Mouse (Mus musculus) limb, embryonic 13.5 days (tissue): ENCODE measurements around the gene Sccpdh. TPM values are rescaled to one million over a fixed set of nuclear protein-coding genes. Genes with fewer than 3 reads are reported as not detected.

Experiments
- ATAC-seq: fragments of 200-750 bp; cut with Nextera tagmentation; 2 replicates; pipeline ENCODE4 v1.8.0; 2017; ENCODE audit warnings: low read depth, moderate number of reproducible peaks, moderate TSS enrichment; ENCODE audit not compliant: low FRiP score
- H3K27ac ChIP-seq: fragments of 300-500 bp; sonication (generic); 2 replicates; pipeline ENCODE4 v1.5.1; 2015; ENCODE audit warnings: inconsistent platforms, mild to moderate bottlenecking, moderate library complexity
- H3K27me3 ChIP-seq: fragments of 300-500 bp; sonication (generic); 2 replicates; pipeline ENCODE4 v1.6.1; 2015; ENCODE audit warnings: mild to moderate bottlenecking, inconsistent platforms
- H3K36me3 ChIP-seq: fragments of 300-500 bp; sonication (generic); 2 replicates; pipeline ENCODE4 v1.6.1; 2015; ENCODE audit warnings: inconsistent platforms, mild to moderate bottlenecking, moderate library complexity
- H3K4me1 ChIP-seq: fragments of 300-500 bp; sonication (generic); 2 replicates; pipeline ENCODE4 v1.6.1; 2015; ENCODE audit warnings: inconsistent platforms
- H3K4me2 ChIP-seq: fragments of 300-500 bp; sonication (generic); replicated peaks from 2 replicates; pipeline ENCODE4 v1.6.1; 2015; ENCODE audit warnings: inconsistent platforms, mild to moderate bottlenecking, moderate library complexity
- H3K4me3 ChIP-seq: fragments of 300-500 bp; sonication (generic); 2 replicates; pipeline ENCODE4 v1.5.1; 2015; ENCODE audit warnings: moderate library complexity, mild to moderate bottlenecking, inconsistent platforms
- H3K9ac ChIP-seq: fragments of 300-500 bp; sonication (generic); 2 replicates; pipeline ENCODE4 v1.6.1; 2015; ENCODE audit warnings: mild to moderate bottlenecking, inconsistent platforms
- H3K9me3 ChIP-seq: fragments of 300-500 bp; sonication (generic); 2 replicates; pipeline ENCODE4 v1.6.1; 2016; ENCODE audit warnings: inconsistent platforms
- WGBS: fragments of 180-500 bp; shearing (Covaris S2); methylation state at CpG from one replicate; pipeline ENCODE4 v1.1.7; 2015; 5-methylcytosine and 5-hydroxymethylcytosine counted together
- polyA plus RNA-seq: library from polyadenylated mRNA; unstranded; fragments of >200 nt; fragmentation: Nextera tagmentation; extraction: Ambion mirVana; gene quantifications from 2 replicates; pipeline ENCODE4 v1.2.1, GENCODE M21; 2015

Gene Sccpdh
- 86.9 and 88.0 TPM in 2 replicates for polyA plus RNA-seq

DNA sequence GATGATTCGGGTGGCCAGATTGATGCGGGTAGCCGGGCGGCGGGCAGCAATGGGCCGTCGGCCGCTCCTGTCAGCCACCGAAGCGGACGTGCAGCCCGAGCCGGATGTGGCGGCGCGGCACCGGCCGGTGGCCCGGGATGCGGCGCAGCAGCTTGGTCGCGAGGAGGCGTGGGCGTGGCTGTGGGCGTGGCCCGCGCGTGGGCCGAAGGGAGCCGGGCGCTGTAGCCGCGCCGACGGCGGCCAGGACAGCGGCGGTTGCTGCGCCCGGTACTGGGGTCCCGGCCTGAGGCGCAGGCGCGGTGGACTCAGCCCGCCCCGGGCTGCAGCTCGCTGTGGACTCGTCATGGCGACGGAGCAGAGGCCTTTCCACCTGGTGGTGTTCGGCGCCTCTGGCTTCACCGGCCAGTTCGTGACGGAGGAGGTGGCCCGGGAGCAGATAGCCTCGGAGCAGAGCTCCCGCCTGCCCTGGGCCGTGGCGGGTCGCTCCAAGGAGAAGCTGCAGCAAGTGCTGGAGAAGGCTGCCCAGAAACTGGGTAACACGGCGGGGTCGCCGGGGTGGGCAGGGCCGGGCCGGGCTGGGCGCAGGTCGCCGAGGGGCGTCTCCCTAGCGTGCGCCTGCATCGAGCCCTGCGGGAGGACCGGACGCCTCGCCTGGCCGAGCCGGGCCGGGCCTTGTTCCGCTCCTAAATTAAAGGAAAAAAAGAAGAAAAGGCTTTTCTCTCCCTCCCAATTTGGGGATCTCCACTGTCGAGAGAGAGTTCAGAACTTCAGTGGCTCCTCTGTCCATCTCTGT lies at the start of gene Sccpdh:
Sccpdh (plus strand) TSS at position 198 of the 793 bp plus-strand sequence.
- no peaks in the 10 kb centered on the region for H3K9me3 ChIP-seq
- H3K36me3 ChIP-seq = peaks cover 22% of the 10 kb centered on the region
- H3K4me1 ChIP-seq = peaks cover 13% of the 10 kb centered on the region
- no peaks in the 10 kb centered on the region for H3K27me3 ChIP-seq
- H3K4me2 ChIP-seq = peak within 1 kb of the TSS; percentile 78
- H3K4me3 ChIP-seq = peak within 1 kb of the TSS; percentile 85
- H3K9ac ChIP-seq = peak within 1 kb of the TSS; percentile 90
- WGBS = under 1% methylated on average over 80 of the region's 84 CpGs
- peak; percentile 98 for ATAC-seq
- H3K27ac ChIP-seq = peak within 1 kb of the TSS; percentile 81

- no peak overlapping the region for H3K4me2 ChIP-seq
- H3K27ac ChIP-seq = no peak overlapping the region
- no peaks in the 10 kb centered on the region for H3K9me3 ChIP-seq
- H3K36me3 ChIP-seq = peaks cover 41% of the 10 kb centered on the region
- 93% methylated on average over 12 of the region's 12 CpGs for WGBS
- H3K4me1 ChIP-seq = no peaks in the 10 kb centered on the region
- no peak for ATAC-seq
- no peak overlapping the region for H3K9ac ChIP-seq
- H3K4me3 ChIP-seq = no peak overlapping the region
- no peaks in the 10 kb centered on the region for H3K27me3 ChIP-seq
These were observed 45.3 kb upstream of the Sccpdh start for GRCm38 (mm10) chr1:179622665-179623064.

GRCm38 (mm10) chr1:179623657-179624056 lies 44.4 kb upstream of the Sccpdh start:
- no peak for ATAC-seq
- H3K27ac ChIP-seq = no peak overlapping the region
- H3K27me3 ChIP-seq = no peaks in the 10 kb centered on the region
- H3K4me3 ChIP-seq = no peak overlapping the region
- no peak overlapping the region for H3K4me2 ChIP-seq
- no peaks in the 10 kb centered on the region for H3K9me3 ChIP-seq
- peaks cover 7% of the 10 kb centered on the region for H3K4me1 ChIP-seq
- H3K9ac ChIP-seq = no peak overlapping the region
- peaks cover 41% of the 10 kb centered on the region for H3K36me3 ChIP-seq
- WGBS = 56% methylated on average over 4 of the region's 4 CpGs

GRCm38 (mm10) chr1:179624354-179624753 lies 43.7 kb upstream of the Sccpdh start:
- no peak for ATAC-seq
- 63% methylated on average over 4 of the region's 4 CpGs for WGBS
- H3K27ac ChIP-seq = no peak overlapping the region
- H3K4me1 ChIP-seq = peaks cover 9% of the 10 kb centered on the region
- no peaks in the 10 kb centered on the region for H3K9me3 ChIP-seq
- H3K9ac ChIP-seq = no peak overlapping the region
- H3K4me2 ChIP-seq = no peak overlapping the region
- no peak overlapping the region for H3K4me3 ChIP-seq
- H3K27me3 ChIP-seq = no peaks in the 10 kb centered on the region
- H3K36me3 ChIP-seq = peaks cover 40% of the 10 kb centered on the region

DNA sequence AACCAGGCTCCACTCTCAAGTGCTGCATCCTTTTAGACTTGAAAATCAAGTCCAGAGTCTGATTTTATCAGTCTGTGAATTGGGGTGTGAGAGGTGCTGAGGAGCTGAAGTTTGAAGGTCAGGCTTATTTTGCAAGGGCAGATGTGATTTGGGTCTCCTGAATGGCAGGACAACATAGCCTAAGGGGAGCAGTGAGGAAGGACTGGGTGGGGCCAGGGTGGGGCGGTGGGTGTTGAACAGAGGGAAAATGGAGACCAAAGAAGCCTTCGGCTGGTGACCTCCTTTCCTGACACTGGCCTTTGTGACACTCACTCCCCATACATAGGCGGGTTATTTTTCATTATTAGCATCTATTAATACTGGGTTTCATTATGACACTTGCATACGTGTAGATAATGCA lies 40.2 kb upstream of the Sccpdh start:
- H3K9ac ChIP-seq = no peak overlapping the region
- no peak overlapping the region for H3K4me2 ChIP-seq
- ATAC-seq = no peak
- H3K9me3 ChIP-seq = no peaks in the 10 kb centered on the region
- H3K36me3 ChIP-seq = peaks cover 31% of the 10 kb centered on the region
- H3K4me3 ChIP-seq = no peak overlapping the region
- no peak overlapping the region for H3K27ac ChIP-seq
- H3K27me3 ChIP-seq = no peaks in the 10 kb centered on the region
- peaks cover 9% of the 10 kb centered on the region for H3K4me1 ChIP-seq
- WGBS = 87% methylated on average over 4 of the region's 4 CpGs

DNA sequence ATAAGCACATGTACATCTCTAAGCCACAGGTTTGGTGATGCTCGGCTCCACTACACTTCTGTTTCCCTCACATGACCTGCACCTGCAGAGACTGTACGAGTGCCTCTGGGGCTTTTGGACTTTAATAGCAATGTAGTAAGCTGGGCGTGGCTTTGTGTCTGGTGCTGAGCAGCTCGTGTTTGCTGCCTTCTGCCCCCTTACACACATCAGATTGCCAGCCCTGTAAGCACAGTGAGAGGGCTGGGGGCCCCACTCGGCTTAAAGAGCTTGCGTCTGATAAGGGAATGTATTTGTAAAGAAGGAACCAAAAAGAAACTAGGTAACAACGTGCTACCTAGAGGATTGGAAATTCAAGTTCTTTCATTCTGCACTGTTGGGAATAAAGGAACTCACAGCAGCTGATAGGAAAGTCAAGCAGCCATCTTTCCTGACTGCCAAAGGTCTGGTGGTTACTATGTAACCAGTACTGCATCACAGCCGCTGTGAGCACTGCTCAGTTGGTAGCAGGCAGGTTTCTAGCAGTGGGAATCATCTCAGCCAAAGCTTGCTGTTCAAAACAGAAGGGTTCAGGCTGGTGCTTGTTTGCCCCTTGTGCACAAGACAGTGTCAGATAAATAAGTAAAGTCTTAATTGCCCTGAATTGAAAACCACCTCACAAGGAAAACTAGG lies 39.4 kb upstream of the Sccpdh start:
- no peak overlapping the region for H3K27ac ChIP-seq
- H3K36me3 ChIP-seq = peaks cover 26% of the 10 kb centered on the region
- no peak overlapping the region for H3K4me3 ChIP-seq
- WGBS = 53% methylated on average over 8 of the region's 8 CpGs
- peaks cover 9% of the 10 kb centered on the region for H3K4me1 ChIP-seq
- H3K4me2 ChIP-seq = no peak overlapping the region
- ATAC-seq = no peak
- no peak overlapping the region for H3K9ac ChIP-seq
- H3K9me3 ChIP-seq = no peaks in the 10 kb centered on the region
- H3K27me3 ChIP-seq = no peaks in the 10 kb centered on the region

- no peak overlapping the region for H3K4me2 ChIP-seq
- 88% methylated on average over 5 of the region's 5 CpGs for WGBS
These were observed 38.7 kb upstream of the Sccpdh start for GRCm38 (mm10) chr1:179629276-179629675.

DNA sequence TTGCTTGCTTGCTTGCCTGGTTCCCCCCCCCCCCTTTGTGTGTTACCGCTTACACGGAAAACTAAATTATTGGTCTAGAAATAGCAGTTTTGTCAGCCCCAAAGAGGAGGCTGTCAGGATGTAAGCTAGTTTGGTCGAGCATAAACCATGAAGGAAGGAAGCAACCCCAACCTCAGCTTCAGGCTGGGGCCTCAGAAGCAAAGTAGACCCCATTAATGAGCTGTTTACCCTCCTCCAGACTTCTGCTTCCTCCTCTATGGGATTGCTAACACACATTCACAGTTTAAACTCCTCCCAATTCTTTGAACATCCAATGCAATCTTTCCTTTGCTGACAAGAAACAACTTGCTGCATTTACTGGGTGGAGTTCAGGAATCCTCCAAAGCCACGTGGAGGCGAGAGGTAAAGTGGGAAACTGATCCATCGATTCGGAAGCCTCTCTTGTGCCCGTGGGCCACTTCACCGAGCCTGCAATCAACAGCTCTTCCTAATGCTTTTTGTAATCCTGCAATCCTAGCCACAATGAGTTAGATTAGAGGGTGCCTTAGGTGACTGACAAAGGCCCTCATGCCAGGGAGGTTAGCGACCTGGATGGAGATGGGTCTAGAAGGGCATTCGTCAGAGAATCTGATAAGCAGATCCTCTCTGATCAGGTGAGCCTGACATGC lies 35.1 kb upstream of the Sccpdh start:
- Histone ChIP-seq H3K4me1 (peaks cover 9% of the 10 kb centered on the region), H3K4me2 (no peak overlapping the region), H3K36me3 (no peaks in the 10 kb centered on the region), H3K9me3 (no peaks in the 10 kb centered on the region), H3K27me3 (no peaks in the 10 kb centered on the region), H3K9ac (no peak overlapping the region), H3K27ac (no peak overlapping the region), H3K4me3 (no peak overlapping the region)
- WGBS = 76% methylated on average over 11 of the region's 11 CpGs
- no peak for ATAC-seq

More at GRCm38 (mm10) chr1:179629276-179629675, 38.7 kb upstream of the Sccpdh start:
- H3K36me3 ChIP-seq = peaks cover 19% of the 10 kb centered on the region
- no peaks in the 10 kb centered on the region for H3K9me3 ChIP-seq
- no peak overlapping the region for H3K27ac ChIP-seq
- no peak for ATAC-seq
- H3K4me1 ChIP-seq = peaks cover 9% of the 10 kb centered on the region
- no peaks in the 10 kb centered on the region for H3K27me3 ChIP-seq
- no peak overlapping the region for H3K9ac ChIP-seq
- no peak overlapping the region for H3K4me3 ChIP-seq

DNA sequence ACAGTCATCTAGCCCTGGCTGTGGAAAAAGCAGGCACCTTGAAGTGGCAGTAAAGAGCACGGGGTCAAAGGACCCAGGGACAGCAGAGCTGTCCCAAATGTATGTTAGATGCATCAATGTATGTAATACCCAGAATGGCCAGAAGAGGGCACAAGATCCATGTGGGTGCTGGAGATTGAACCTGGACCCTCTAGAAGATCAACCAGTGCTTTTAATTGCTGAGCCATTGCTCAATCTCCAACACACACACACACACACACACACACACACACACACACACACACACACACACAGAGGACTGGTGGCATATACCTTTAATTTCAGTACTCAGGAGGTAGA lies 34.6 kb upstream of the Sccpdh start:
- H3K27me3 ChIP-seq = no peaks in the 10 kb centered on the region
- no peaks in the 10 kb centered on the region for H3K36me3 ChIP-seq
- H3K4me2 ChIP-seq = no peak overlapping the region
- no peak overlapping the region for H3K4me3 ChIP-seq
- H3K27ac ChIP-seq = no peak overlapping the region
- H3K9me3 ChIP-seq = no peaks in the 10 kb centered on the region
- no peak overlapping the region for H3K9ac ChIP-seq
- 28% methylated on average over 1 of the region's 1 CpGs for WGBS
- no peak for ATAC-seq
- H3K4me1 ChIP-seq = peaks cover 5% of the 10 kb centered on the region

DNA sequence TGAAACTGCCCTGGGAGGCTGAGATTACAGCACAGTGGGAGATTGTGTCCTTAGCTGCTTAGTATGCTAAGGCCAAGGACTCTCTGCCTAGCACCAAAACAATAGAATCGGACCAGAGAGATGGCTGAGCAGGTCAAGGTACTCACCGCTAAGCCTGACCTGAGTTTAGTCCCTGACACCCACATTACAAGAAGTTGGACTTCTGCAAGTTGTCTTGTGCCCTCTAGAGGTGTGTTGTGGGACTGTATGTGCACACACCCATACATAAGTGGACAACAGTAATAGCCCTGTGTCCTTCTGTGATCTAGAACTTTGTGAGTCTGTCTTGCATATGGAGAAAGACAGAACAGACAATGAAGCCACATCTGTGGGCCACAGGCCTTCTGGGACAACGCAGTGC lies 33.9 kb upstream of the Sccpdh start:
- H3K27me3 ChIP-seq = no peaks in the 10 kb centered on the region
- no peaks in the 10 kb centered on the region for H3K36me3 ChIP-seq
- ATAC-seq = no peak
- no peak overlapping the region for H3K4me3 ChIP-seq
- no peak overlapping the region for H3K27ac ChIP-seq
- 92% methylated on average over 3 of the region's 3 CpGs for WGBS
- no peak overlapping the region for H3K4me2 ChIP-seq
- no peaks in the 10 kb centered on the region for H3K9me3 ChIP-seq
- no peaks in the 10 kb centered on the region for H3K4me1 ChIP-seq
- H3K9ac ChIP-seq = no peak overlapping the region

DNA sequence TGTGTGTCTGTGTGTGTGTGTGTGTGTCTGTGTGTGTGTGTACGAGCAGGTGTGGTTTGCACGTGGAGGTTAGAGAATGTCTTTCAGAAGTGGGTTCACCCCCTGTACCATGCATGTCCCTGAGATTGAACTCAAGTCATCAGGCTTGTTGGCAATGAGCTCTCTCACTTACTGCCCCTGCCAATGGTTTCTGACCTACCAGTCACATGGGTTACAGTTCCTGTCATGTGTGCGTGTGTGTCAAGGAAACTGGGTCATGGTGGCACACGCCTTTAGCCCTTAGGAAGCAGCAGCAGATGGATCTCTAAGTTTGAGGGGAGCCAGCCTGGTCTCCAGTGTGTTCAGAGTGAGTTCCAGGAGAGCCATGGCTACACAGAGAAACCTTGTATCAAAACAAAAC lies 25.3 kb upstream of the Sccpdh start:
- no peaks in the 10 kb centered on the region for H3K27me3 ChIP-seq

GRCm38 (mm10) chr1:179644151-179644550 lies 23.9 kb upstream of the Sccpdh start:
- Histone ChIP-seq H3K4me2 (no peak overlapping the region), H3K36me3 (no peaks in the 10 kb centered on the region), H3K4me3 (no peak overlapping the region), H3K27me3 (no peaks in the 10 kb centered on the region), H3K4me1 (peaks cover 16% of the 10 kb centered on the region; the same call in 1 of the 2 replicates), H3K27ac (no peak overlapping the region), H3K9ac (0 out of 2 replicates have a peak overlapping the region, but pooled peaks have one; percentile 31), H3K9me3 (no peaks in the 10 kb centered on the region)
- no peak for ATAC-seq
- WGBS = 51% methylated on average over 3 of the region's 3 CpGs

More for the DNA sequence above, 25.3 kb upstream of the Sccpdh start:
- Histone ChIP-seq H3K9me3 (no peaks in the 10 kb centered on the region), H3K4me1 (peaks cover 16% of the 10 kb centered on the region; the same call in 1 of the 2 replicates), H3K4me3 (no peak overlapping the region), H3K27ac (no peak overlapping the region), H3K9ac (no peak overlapping the region), H3K36me3 (no peaks in the 10 kb centered on the region), H3K4me2 (no peak overlapping the region)
- ATAC-seq = no peak
- WGBS = 89% methylated on average over 4 of the region's 4 CpGs
